ENCODE assay signal across 8 mouse cellular contexts in genomic region chr3:121762056-121762852, GRCm38 (mm10). TPM values are rescaled to one million over a fixed set of nuclear protein-coding genes. Genes with fewer than 3 reads are reported as not detected.
A peak's percentile ranks its signal among the peaks of the same experiment; 100 is the strongest.
DNase-seq lines count a peak whose midpoint lies in the region; ATAC-seq and TF ChIP-seq lines count a peak whose summit lies in the region.

No protein-coding gene starts in this region.

- DNase-seq in heart, postnatal 4 days = peak; percentile 19
- no peak for DNase-seq in heart, postnatal 25 days (ENCODE audit: low spot score)
- peak; percentile 51 for DNase-seq in MEL (ENCODE audit: low read depth, low spot score)
- peak; percentile 22 for DNase-seq in lung, postnatal 14 days
- no peak for DNase-seq in right cerebral cortex, postnatal 25 days
- DNase-seq in testis, postnatal 14 days (ENCODE audit: low spot score) = no peak
- DNase-seq in left cerebral cortex, adult 18-20 months (ENCODE audit: low spot score in 2 of 2) = no peak

- no peak for TF ChIP-seq POLR2A in MEL (IDR thresholded peaks at IDR 0.05; ENCODE audit: control insufficient read depth in 1 of 2, insufficient read depth in 1 of 2, low read depth in 1 of 2, low read length in 2 of 2, poor library complexity in 1 of 2)

- peak; percentile 69; the same call in 1 of the 2 replicates for ATAC-seq in erythroblast, adult 5-6 weeks (replicated peaks; ENCODE audit: low FRiP score, poor library complexity, severe bottlenecking)

- TF ChIP-seq RAD21 in MEL (IDR thresholded peaks at IDR 0.05; ENCODE audit: low read depth, low read length) = peak; percentile 30

- intact Hi-C loops in heart, postnatal 25 days (cut with DNase I) = loop anchor here (2.0 to 10.0 kb wide), 3 partner anchors 125 to 457 kb away; no protein-coding TSS in a partner anchor

- no peak overlapping the region for H3K4me3 ChIP-seq in MEL (ENCODE audit: control insufficient read depth in 1 of 2, insufficient read depth in 1 of 2, low read depth in 2 of 2, low read length in 2 of 2)

- H3K9me3 ChIP-seq in MEL (replicated peaks; ENCODE audit: insufficient read depth, low read length) = no peaks in the 10 kb centered on the region

- peaks cover 9 to 15% of the 10 kb centered on the region in 2 experiments for H3K4me1 ChIP-seq in MEL (ENCODE audit: control insufficient read depth in 1 of 2, insufficient read depth in 2 of 2, low read length in 2 of 2)

- H3K79me2 ChIP-seq in MEL (ENCODE audit: control insufficient read depth, insufficient read depth, low read length, poor library complexity) = no peaks in the 10 kb centered on the region

- no peak for TF ChIP-seq EP300 in MEL (IDR thresholded peaks at IDR 0.05; ENCODE audit: low read depth in 1 of 2, low read length in 2 of 2)

- TF ChIP-seq CTCF in MEL (IDR thresholded peaks at IDR 0.05 in 2 of 3, conservative IDR thresholded peaks at IDR 0.05 in 1 of 3; ENCODE audit: control insufficient read depth in 1 of 3, insufficient read depth in 1 of 3, low read depth in 2 of 3, low read length in 3 of 3, poor library complexity in 1 of 3, severe bottlenecking in 1 of 3) = peak; percentile 8 to 46 (median 21); a peak in 4 of 6 replicates

- no peak overlapping the region for H3K9ac ChIP-seq in MEL (ENCODE audit: control insufficient read depth, low read depth, low read length, poor library complexity, severe bottlenecking)

- H3K27ac ChIP-seq in MEL (ENCODE audit: control insufficient read depth, low read depth, low read length) = no peak overlapping the region

- H3K36me3 ChIP-seq in MEL (ENCODE audit: control insufficient read depth in 1 of 2, insufficient read depth in 2 of 2, low read length in 2 of 2) = peaks cover 1 to 10% of the 10 kb centered on the region in 2 experiments; a peak in 3 of 4 replicates

- no peaks in the 10 kb centered on the region for H3K27me3 ChIP-seq in MEL (ENCODE audit: control insufficient read depth in 1 of 2, insufficient read depth in 2 of 2, low read length in 2 of 2)

TF ChIP-seq in MEL, 35 proteins besides CTCF, POLR2A, EP300 and RAD21:
- TF ChIP-seq E2F4 (IDR thresholded peaks at IDR 0.05; ENCODE audit: borderline replicate concordance, low read depth, low read length) (no peak), ZKSCAN1 (IDR thresholded peaks at IDR 0.05; ENCODE audit: low read depth, low read length) (no peak), NRF1 (IDR thresholded peaks at IDR 0.05; ENCODE audit: insufficient read depth, low read depth, low read length, poor library complexity, severe bottlenecking) (no peak), ZNF384 (IDR thresholded peaks at IDR 0.05; ENCODE audit: low read depth, low read length) (peak; percentile 91), SMC3 (IDR thresholded peaks at IDR 0.05; ENCODE audit: low read depth, low read length) (peak; percentile 38)

RNA-seq across cellular contexts. Expression of gene F3, which starts 38.9 kb away (rescaled TPM):
- total RNA-seq in heart, postnatal 4 days (2021) = 10 to 100 TPM; 13.4 to 18.1 TPM
- total RNA-seq in heart, postnatal 25 days (2021) = 10 to 100 TPM; 20.8 to 27.2 TPM
- total RNA-seq in MEL (2012; rRNA removed) = not detected in 2 replicates
- polyA plus RNA-seq in MEL (2012; ENCODE audit: insufficient read depth in 1 of 2, insufficient read length in 2 of 2, low read depth in 1 of 2, low replicate concordance in 2 of 2, missing spikeins in 1 of 2) = not detected
- not detected in 2 replicates for total RNA-seq in erythroblast, adult 5-6 weeks (2015; ENCODE audit: low replicate concordance)
- 0.98 TPM in 1 of 2 replicates, not detected in the other for total RNA-seq in erythroblast, adult 5-6 weeks (2017; ENCODE audit: low replicate concordance)
- 10 to 100 TPM; 45.7 to 48.8 TPM for total RNA-seq in left cerebral cortex, adult 18-20 months (2021)

RNA-seq across cellular contexts. Expression of gene Abcd3, which starts 52.8 kb away (rescaled TPM):
- 10 to 100 TPM; 66.0 to 67.7 TPM for total RNA-seq in heart, postnatal 4 days (2021)
- total RNA-seq in heart, postnatal 25 days (2021) = 10 to 100 TPM; 87.4 to 92.2 TPM
- total RNA-seq in MEL (2012; rRNA removed) = 14.8 and 22.2 TPM in 2 replicates
- polyA plus RNA-seq in MEL (2012; ENCODE audit: insufficient read depth in 1 of 2, insufficient read length in 2 of 2, low read depth in 1 of 2, low replicate concordance in 2 of 2, missing spikeins in 1 of 2) = 10 to 100 TPM; 29.9 to 61.4 TPM
- 7.3 and 9.8 TPM in 2 replicates for total RNA-seq in erythroblast, adult 5-6 weeks (2015; ENCODE audit: low replicate concordance)
- 7.2 and 15.8 TPM in 2 replicates for total RNA-seq in erythroblast, adult 5-6 weeks (2017; ENCODE audit: low replicate concordance)
- 10 to 100 TPM; 47.4 to 48.7 TPM for total RNA-seq in left cerebral cortex, adult 18-20 months (2021)

Comparison
In these comparisons a context has a peak if more than half of its experiments do, and no peak if none do; other contexts are left out.
1. DNase-seq: peak in heart, postnatal 4 days (single experiment), MEL (single experiment) and lung, postnatal 14 days (single experiment); none in heart, postnatal 25 days (single experiment), right cerebral cortex, postnatal 25 days (single experiment), testis, postnatal 14 days (single experiment) and left cerebral cortex, adult 18-20 months (0 of 2).
2. RNA of gene F3, which starts 38.9 kb away (total RNA-seq): 45.7 to 48.8 TPM in left cerebral cortex, adult 18-20 months, 20.8 to 27.2 TPM in heart, postnatal 25 days and 13.4 to 18.1 TPM in heart, postnatal 4 days; not detected in MEL and 0.98 TPM in erythroblast, adult 5-6 weeks; every median in the first group is over 4 times any median in the second.